Mouse (Mus musculus) cerebellum, adult 2 months (tissue): ENCODE results near the gene Hist2h4. TPM values are rescaled to one million over a fixed set of nuclear protein-coding genes. Genes with fewer than 3 reads are reported as not detected.

ENCODE experiments used
- DNase-seq, 2 experiments: peaks; one replicate each; pipeline ENCODE4 v3.0.0; 2021
- H3K27ac ChIP-seq: fragments of 200-500 bp; 2 replicates; pipeline ENCODE4 v1.5.1; 2012; ENCODE audit warnings: low read length, control low read depth, inconsistent platforms; ENCODE audit not compliant: insufficient read depth
- H3K27me3 ChIP-seq: fragments of 200-500 bp; 2 replicates; pipeline ENCODE4 v1.6.1; 2012; ENCODE audit warnings: inconsistent platforms, mild to moderate bottlenecking, low read length, moderate library complexity; ENCODE audit not compliant: control insufficient read depth, insufficient read depth
- H3K4me1 ChIP-seq: fragments of 200-500 bp; 2 replicates; pipeline ENCODE4 v1.6.1; 2011; ENCODE audit warnings: low read length; ENCODE audit not compliant: control insufficient read depth, insufficient read depth
- H3K4me3 ChIP-seq: fragments of 200-500 bp; replicated peaks from 2 replicates; pipeline ENCODE3; 2011; ENCODE audit warnings: mild to moderate bottlenecking, low read depth, low read length, control low read depth; ENCODE audit not compliant: insufficient read depth
- CTCF ChIP-seq: fragments of 200-500 bp; IDR thresholded peaks from 2 replicates; pipeline ENCODE4 v1.5.1; 2011; ENCODE audit warnings: low read depth, mild to moderate bottlenecking, control low read depth, low read length, moderate library complexity, borderline replicate concordance; ENCODE audit not compliant: insufficient read depth
- POLR2A ChIP-seq: fragments of 200-500 bp; IDR thresholded peaks from 2 replicates; pipeline ENCODE4 v1.6.1; 2011; ENCODE audit warnings: low read length, control low read depth, borderline replicate concordance; ENCODE audit not compliant: insufficient read depth
- WGBS: fragments of 180-500 bp; shearing (Covaris S2); methylation state at CpG from one replicate; pipeline ENCODE4 v1.1.7; 2018; 5-methylcytosine and 5-hydroxymethylcytosine counted together
- polyA plus RNA-seq: library from polyadenylated mRNA; depleted of rRNA; stranded (reverse); fragments of >200 nt; gene quantifications from 2 replicates; pipeline ENCODE4 v1.2.3, GENCODE M21; 2012

The Hist2h4 gene
- polyA plus RNA-seq, 1 experiment, result 6.2 TPM

- H3K27me3 ChIP-seq, result no peaks in the 10 kb centered on the region
Observed at GRCm38 (mm10) chr3:96267541-96267940, 4.4 kb upstream of the Hist2h4 start.

DNA sequence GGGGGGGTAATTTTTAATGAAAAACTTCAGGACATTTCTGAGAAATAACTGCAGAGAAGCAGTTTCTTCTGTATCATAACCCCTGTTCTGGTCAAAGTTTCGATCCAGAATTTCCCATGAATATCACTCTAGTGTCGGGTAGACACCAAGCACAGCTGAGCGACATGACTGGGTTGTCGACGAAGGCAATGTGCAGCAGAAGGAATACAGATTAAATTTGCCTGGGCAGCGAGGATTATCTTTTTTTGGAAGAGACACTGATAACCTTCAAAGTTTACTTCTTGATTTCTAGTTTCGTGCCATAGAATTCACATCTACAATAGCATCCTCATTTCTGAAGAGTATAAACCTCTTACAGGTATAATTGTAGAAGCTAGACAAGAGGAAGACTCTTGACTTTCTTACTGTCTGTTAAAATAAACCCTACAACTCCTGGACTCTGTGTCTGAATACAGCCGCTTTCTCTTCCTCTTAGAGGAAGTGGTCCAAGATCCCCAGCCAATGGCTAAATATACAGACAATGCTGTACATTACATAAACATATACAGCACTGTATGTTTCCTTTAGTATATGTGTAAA lies 3.1 kb upstream of the Hist2h4 start:
- no peak overlapping the region for H3K4me3 ChIP-seq
- no peak for DNase-seq
- H3K4me1 ChIP-seq, result peaks cover 6% of the 10 kb centered on the region; the same call in 1 of the 2 replicates
- no peak overlapping the region for H3K27ac ChIP-seq
- H3K27me3 ChIP-seq, result no peaks in the 10 kb centered on the region
- 93% methylated on average over 8 of the region's 8 CpGs for WGBS
- no peak for TF ChIP-seq POLR2A

More at GRCm38 (mm10) chr3:96267541-96267940, 4.4 kb upstream of the Hist2h4 start:
- 80% methylated on average over 4 of the region's 4 CpGs for WGBS
- peaks cover 6% of the 10 kb centered on the region; the same call in 1 of the 2 replicates for H3K4me1 ChIP-seq
- DNase-seq, result no peak
- TF ChIP-seq POLR2A (no peak), CTCF (no peak)
- no peak overlapping the region for H3K27ac ChIP-seq
- no peak overlapping the region for H3K4me3 ChIP-seq

- WGBS, result 52% methylated on average over 7 of the region's 7 CpGs
- Histone ChIP-seq H3K27me3 (no peaks in the 10 kb centered on the region), H3K27ac (peak overlapping the region; percentile 63; the same call in 1 of the 2 replicates), H3K4me1 (peaks cover 6% of the 10 kb centered on the region; the same call in 1 of the 2 replicates), H3K4me3 (no peak overlapping the region)
- TF ChIP-seq CTCF, result no peak
- no peak for TF ChIP-seq POLR2A
- DNase-seq, result peak in 1 of 2 experiments; percentile 31
Observed at GRCm38 (mm10) chr3:96264404-96264949, 1.4 kb upstream of the Hist2h4 start.

GRCm38 (mm10) chr3:96263558-96264403 lies 670 bp upstream of the Hist2h4 start:
- Histone ChIP-seq H3K27ac (peak overlapping the region; percentile 86), H3K4me1 (peaks cover 6% of the 10 kb centered on the region; the same call in 1 of the 2 replicates), H3K4me3 (peak overlapping the region; percentile 53), H3K27me3 (no peaks in the 10 kb centered on the region)
- DNase-seq, result peak in 1 of 2 experiments; percentile 70
- 1% methylated on average over 27 of the region's 27 CpGs for WGBS
- TF ChIP-seq CTCF (no peak), POLR2A (no peak)

- H3K4me1 ChIP-seq, result peaks cover 3% of the 10 kb centered on the region; the same call in 1 of the 2 replicates
- no peaks in the 10 kb centered on the region for H3K27me3 ChIP-seq
- TF ChIP-seq POLR2A, result peak; percentile 80; the same call in 1 of the 2 replicates
- no peak for TF ChIP-seq CTCF
- H3K27ac ChIP-seq, result peak overlapping the region; percentile 91
- peak overlapping the region; percentile 72 for H3K4me3 ChIP-seq
- WGBS, result under 1% methylated on average over 19 of the region's 19 CpGs
- peak; percentile 89 to 96 for DNase-seq
Observed at GRCm38 (mm10) chr3:96262216-96262875, 765 bp downstream of the Hist2h4 start.

- peak overlapping the region; percentile 72 for H3K4me3 ChIP-seq
- no peaks in the 10 kb centered on the region for H3K27me3 ChIP-seq
- H3K4me1 ChIP-seq, result peaks cover 3% of the 10 kb centered on the region; the same call in 1 of the 2 replicates
- no peak for TF ChIP-seq POLR2A
- no peak for TF ChIP-seq CTCF
- peak in 1 of 2 experiments; percentile 23 for DNase-seq
- peak overlapping the region; percentile 75 for H3K27ac ChIP-seq
- whole genome bisulfite sequencing, result 32% methylated on average over 3 of the region's 3 CpGs
Observed at GRCm38 (mm10) chr3:96261623-96262022, 1.5 kb downstream of the Hist2h4 start.

- Histone ChIP-seq H3K27me3 (no peaks in the 10 kb centered on the region), H3K27ac (no peak overlapping the region), H3K4me1 (peaks cover 3% of the 10 kb centered on the region; the same call in 1 of the 2 replicates), H3K4me3 (no peak overlapping the region)
- TF ChIP-seq POLR2A, result no peak
- TF ChIP-seq CTCF, result no peak
- no peak for DNase-seq
- WGBS, result 75% methylated on average over 5 of the region's 5 CpGs
Observed at GRCm38 (mm10) chr3:96260220-96260619, 2.9 kb downstream of the Hist2h4 start.
